In genomic region chr1:136883458-136884174, GRCm38 (mm10) we compare ENCODE assay signal across 30 mouse cellular contexts.
DNase-seq lines count a peak whose midpoint lies in the region; ATAC-seq and TF ChIP-seq lines count a peak whose summit lies in the region.
"Had no signal": no experiment of that assay in that cellular context is flagged by ENCODE, and none has a peak within 500 bp of the region (broad histone marks: within the 10 kb centered on the region; RNA-seq: fewer than 3 reads in every experiment).

No protein-coding gene starts in this region.

- WGBS in forebrain, embryonic 13.5 days = 88% methylated on average over 13 of the region's 13 CpGs
- 89% methylated on average over 13 of the region's 13 CpGs for WGBS in forebrain, embryonic 10.5 days
- WGBS in hindbrain, embryonic 12.5 days = 70% methylated on average over 13 of the region's 13 CpGs
- 70% methylated on average over 13 of the region's 13 CpGs for WGBS in hindbrain, postnatal 0 days

- no peak overlapping the region for H3K27ac ChIP-seq in forebrain, embryonic 13.5 days
- H3K27ac ChIP-seq in forebrain, embryonic 10.5 days = no peak overlapping the region
- no peak overlapping the region for H3K27ac ChIP-seq in hindbrain, embryonic 12.5 days
- no peak overlapping the region for H3K27ac ChIP-seq in hindbrain, postnatal 0 days
- H3K27ac ChIP-seq: embryonic facial prominence, embryonic 13.5 days; hindbrain, embryonic 15.5 days; layer of hippocampus, adult 2 months; left cerebral cortex, adult 2 months; limb, embryonic 12.5 days; liver, embryonic 15.5 days; neural tube, embryonic 13.5 days; stomach, embryonic 15.5 days had no signal

- H3K4me2 ChIP-seq in forebrain, embryonic 13.5 days = no peak overlapping the region
- H3K4me2 ChIP-seq in hindbrain, embryonic 12.5 days (replicated peaks) = no peak overlapping the region
- no peak overlapping the region for H3K4me2 ChIP-seq in hindbrain, postnatal 0 days (ENCODE audit: low read depth, low read length)
- H3K4me2 ChIP-seq: embryonic facial prominence, embryonic 13.5 days; heart, embryonic 11.5 days; hindbrain, embryonic 15.5 days; limb, embryonic 12.5 days; liver, embryonic 15.5 days; lung, embryonic 14.5 days; neural tube, embryonic 13.5 days; stomach, embryonic 15.5 days had no signal

- no peak overlapping the region for H3K4me3 ChIP-seq in forebrain, embryonic 13.5 days
- H3K4me3 ChIP-seq in forebrain, embryonic 10.5 days = no peak overlapping the region
- no peak overlapping the region for H3K4me3 ChIP-seq in hindbrain, embryonic 12.5 days
- no peak overlapping the region for H3K4me3 ChIP-seq in hindbrain, postnatal 0 days (ENCODE audit: low read length)
- H3K4me3 ChIP-seq: embryonic facial prominence, embryonic 13.5 days; hindbrain, embryonic 15.5 days; layer of hippocampus, adult 2 months; left cerebral cortex, adult 2 months; limb, embryonic 12.5 days; liver, embryonic 15.5 days; myocyte; neural tube, embryonic 13.5 days; stomach, embryonic 15.5 days had no signal

- DNase-seq in forebrain, embryonic 10.5 days (ENCODE audit: extremely low spot score, low spot score) = no peak
- no peak for DNase-seq in hindbrain, postnatal 0 days (ENCODE audit: low spot score)
- peak; percentile 39 for DNase-seq in retina, embryonic 14.5 days (ENCODE audit: low spot score)
- no peak for DNase-seq in retina, postnatal 1 day
- DNase-seq in Muller cell, postnatal 12 days (ENCODE audit: inconsistent ontology term) = no peak
- DNase-seq: adrenal gland, postnatal 10 days; cerebellum, adult 11-12 months; cerebellum, adult 9-11 months; gastrocnemius, postnatal 14 days; heart, postnatal 36 days; kidney, adult 2 months; kidney, postnatal 36 days; lung, embryonic 14.5 days; lung, postnatal 14 days; right cerebral cortex, postnatal 25 days; thymus, postnatal 14 days had no signal

- H3K4me1 ChIP-seq in forebrain, embryonic 13.5 days = peaks cover 2% of the 10 kb centered on the region
- peaks cover 2% of the 10 kb centered on the region for H3K4me1 ChIP-seq in forebrain, embryonic 10.5 days
- no peaks in the 10 kb centered on the region for H3K4me1 ChIP-seq in hindbrain, embryonic 12.5 days
- no peaks in the 10 kb centered on the region for H3K4me1 ChIP-seq in hindbrain, postnatal 0 days (ENCODE audit: insufficient read depth, low read length)
- H3K4me1 ChIP-seq: embryonic facial prominence, embryonic 13.5 days; hindbrain, embryonic 15.5 days; liver, embryonic 15.5 days had no signal

- no peaks in the 10 kb centered on the region for H3K9me3 ChIP-seq in forebrain, embryonic 13.5 days (replicated peaks)
- no peaks in the 10 kb centered on the region for H3K9me3 ChIP-seq in forebrain, embryonic 10.5 days
- H3K9me3 ChIP-seq in hindbrain, embryonic 12.5 days (replicated peaks) = no peaks in the 10 kb centered on the region
- H3K9me3 ChIP-seq in hindbrain, postnatal 0 days (ENCODE audit: low read length) = no peaks in the 10 kb centered on the region
- H3K9me3 ChIP-seq: embryonic facial prominence, embryonic 13.5 days; hindbrain, embryonic 15.5 days; liver, embryonic 15.5 days; neural tube, embryonic 13.5 days; stomach, embryonic 15.5 days had no signal

- ATAC-seq in forebrain, embryonic 13.5 days = 0 out of 2 replicates have a peak, but pooled peaks have one; percentile 21
- 0 out of 2 replicates have a peak, but pooled peaks have one; percentile 46 for ATAC-seq in hindbrain, embryonic 12.5 days (ENCODE audit: low FRiP score)
- no peak for ATAC-seq in hindbrain, postnatal 0 days
- ATAC-seq: Patski had no signal

- no peaks in the 10 kb centered on the region for H3K27me3 ChIP-seq in forebrain, embryonic 13.5 days
- H3K27me3 ChIP-seq in forebrain, embryonic 10.5 days (ENCODE audit: poor library complexity, severe bottlenecking) = no peaks in the 10 kb centered on the region
- H3K27me3 ChIP-seq in hindbrain, embryonic 12.5 days = no peaks in the 10 kb centered on the region
- no peaks in the 10 kb centered on the region for H3K27me3 ChIP-seq in hindbrain, postnatal 0 days (ENCODE audit: insufficient read depth, low read length)
- H3K27me3 ChIP-seq: embryonic facial prominence, embryonic 13.5 days; hindbrain, embryonic 15.5 days; limb, embryonic 12.5 days; liver, embryonic 15.5 days; neural tube, embryonic 13.5 days; Patski; stomach, embryonic 15.5 days had no signal

- no peak overlapping the region for H3K9ac ChIP-seq in forebrain, embryonic 13.5 days
- no peak overlapping the region for H3K9ac ChIP-seq in hindbrain, embryonic 12.5 days
- H3K9ac ChIP-seq in hindbrain, postnatal 0 days (replicated peaks; ENCODE audit: low read length) = no peak overlapping the region
- H3K9ac ChIP-seq: embryonic facial prominence, embryonic 13.5 days; hindbrain, embryonic 15.5 days; limb, embryonic 12.5 days; liver, embryonic 15.5 days; lung, embryonic 14.5 days; neural tube, embryonic 13.5 days; stomach, embryonic 15.5 days had no signal

- TF ChIP-seq CTCF in hindbrain, postnatal 0 days (IDR thresholded peaks at IDR 0.05; ENCODE audit: low read depth) = no peak

- H3K36me3 ChIP-seq in forebrain, embryonic 13.5 days (ENCODE audit: poor library complexity, severe bottlenecking) = no peaks in the 10 kb centered on the region
- H3K36me3 ChIP-seq in forebrain, embryonic 10.5 days (replicated peaks) = no peaks in the 10 kb centered on the region
- no peaks in the 10 kb centered on the region for H3K36me3 ChIP-seq in hindbrain, embryonic 12.5 days
- H3K36me3 ChIP-seq in hindbrain, postnatal 0 days (ENCODE audit: insufficient read depth, low read length) = no peaks in the 10 kb centered on the region
- H3K36me3 ChIP-seq: embryonic facial prominence, embryonic 13.5 days; G1E; hindbrain, embryonic 15.5 days; limb, embryonic 12.5 days; neural tube, embryonic 13.5 days; stomach, embryonic 15.5 days had no signal
